Mouse (Mus musculus): ENCODE data around the gene Dok1.

Dok1 gene

DNA sequence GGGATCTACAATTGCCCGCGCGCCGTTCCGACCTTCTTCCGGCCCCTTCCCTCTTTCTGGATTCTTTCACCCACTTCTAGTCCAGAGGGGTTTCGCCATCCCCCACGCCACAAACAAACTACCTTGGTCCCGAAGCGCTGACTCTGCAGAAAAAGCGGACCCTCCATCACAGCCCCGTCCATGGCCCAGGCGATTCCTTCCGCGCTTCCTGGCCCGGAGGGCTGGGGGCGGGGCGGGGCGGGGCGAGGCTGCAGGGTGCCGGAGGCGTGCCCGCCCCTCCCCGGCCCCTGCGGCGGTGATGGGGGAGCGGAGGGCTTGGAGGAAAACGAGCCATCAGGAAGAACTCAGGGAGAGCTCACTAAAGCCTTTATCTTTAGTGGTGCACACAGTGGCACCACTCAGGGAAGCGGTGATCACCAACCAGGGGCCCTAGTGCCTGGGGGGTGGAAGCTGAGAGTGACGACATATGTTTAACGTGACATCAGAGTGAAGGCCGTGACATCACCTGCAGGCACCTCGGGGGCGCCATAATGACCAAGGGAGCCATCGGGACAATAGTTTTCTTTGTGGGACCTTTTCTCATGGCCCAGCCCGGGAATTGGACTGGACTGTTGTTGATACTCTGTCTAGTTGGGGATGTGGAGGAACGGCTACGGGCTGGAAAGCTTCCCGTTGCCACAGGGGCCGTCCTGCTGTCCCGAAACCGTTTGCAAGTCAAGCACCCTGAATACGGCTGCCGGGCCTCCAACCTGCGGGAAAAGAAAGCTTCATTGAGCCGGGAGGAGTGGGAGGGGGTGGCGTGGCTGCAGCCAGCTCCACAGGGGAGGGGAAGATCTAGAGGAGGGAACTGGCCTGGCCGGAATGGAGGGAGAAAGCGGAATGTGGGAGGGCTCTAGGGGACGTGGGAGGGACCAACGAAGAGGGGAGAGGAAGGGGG lies at the start of gene Dok1, which contains the start of gene Loxl3:
TSS of gene Dok1 (minus strand) at position 223 of the 937 bp plus-strand sequence.
TSS of gene Loxl3 (plus strand) at position 925 of the 937 bp plus-strand sequence.
- DNase-seq: no peak

DNA sequence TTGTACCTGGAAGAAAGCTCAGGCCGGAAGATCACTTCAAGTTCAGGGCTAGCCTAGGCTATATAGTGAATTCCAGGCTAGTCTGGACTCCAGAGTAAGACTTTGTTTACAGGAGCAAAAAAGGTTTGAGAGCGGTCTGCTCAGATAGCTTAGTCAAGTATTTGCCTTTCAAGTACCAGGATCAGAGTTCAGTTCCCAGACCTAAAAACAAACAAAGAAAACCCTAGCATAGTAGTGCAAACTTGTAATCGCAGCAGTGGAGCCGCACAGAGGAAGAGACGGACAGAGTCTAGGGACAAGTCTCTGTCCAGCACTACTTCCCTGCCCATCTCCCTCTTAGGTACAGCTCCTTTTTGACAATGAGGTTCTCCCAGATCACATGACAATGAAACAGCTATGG lies 46.9 kb upstream of the Dok1 start:
- no peak for DNase-seq

DNA sequence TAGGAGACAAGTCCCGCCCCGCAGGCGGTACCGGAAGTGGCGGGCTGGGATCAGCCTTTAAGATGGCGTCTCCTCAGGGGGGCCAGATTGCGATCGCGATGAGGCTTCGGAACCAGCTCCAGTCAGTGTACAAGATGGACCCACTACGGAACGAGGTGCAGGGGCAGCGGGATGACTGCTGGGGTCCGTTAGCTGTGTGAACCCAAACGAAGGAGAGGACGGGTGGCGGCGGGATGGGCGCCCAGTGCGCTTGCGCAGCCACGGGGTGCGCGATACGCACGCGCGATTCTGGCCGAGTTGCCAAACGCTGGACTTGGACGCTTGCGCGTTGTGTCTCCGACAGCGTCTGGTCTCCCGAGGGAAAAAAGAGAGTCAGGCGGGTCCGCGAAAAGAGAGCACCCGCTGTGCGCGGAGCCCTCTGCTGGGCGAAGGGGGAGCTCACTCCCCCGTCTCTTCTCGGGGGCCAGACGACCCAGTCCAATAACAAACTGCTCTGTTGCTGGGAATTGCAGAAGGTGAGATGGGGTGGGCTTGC lies 45.1 kb upstream of the Dok1 start:
- DNase-seq: peak; percentile 100

DNA sequence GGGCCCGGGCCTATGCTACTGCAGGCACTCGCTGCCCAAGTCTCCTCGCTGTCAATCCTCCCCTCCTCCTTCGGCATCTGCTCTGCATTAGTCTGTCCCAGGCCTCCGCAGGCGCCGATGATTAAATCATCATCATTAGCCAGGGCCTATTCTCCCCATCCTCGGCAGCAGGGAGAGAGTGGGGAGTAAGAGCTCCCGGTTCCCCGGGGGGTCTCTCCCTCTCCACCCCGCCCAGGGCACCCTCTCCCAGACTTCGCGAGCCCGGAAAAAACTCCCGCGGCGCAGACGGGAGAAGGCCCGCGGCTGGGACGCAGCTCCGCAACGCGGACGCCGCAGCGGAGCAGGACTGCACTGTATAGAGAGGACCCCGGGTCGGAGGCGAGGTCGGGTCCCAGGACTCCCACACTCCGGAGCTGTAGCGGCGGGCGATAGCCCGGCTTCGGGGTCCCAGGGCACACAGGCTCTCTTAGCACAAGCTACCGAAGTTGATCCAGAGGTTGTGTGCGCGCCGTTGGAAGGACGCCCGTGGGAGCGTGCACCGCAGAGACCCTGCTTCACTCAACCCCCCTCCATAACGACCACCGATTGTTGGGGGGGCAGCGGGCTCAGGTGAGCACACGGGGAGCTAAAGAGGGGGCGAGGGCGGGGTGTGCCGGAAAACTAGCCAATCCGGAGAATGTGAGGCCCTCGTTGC lies 44.5 kb upstream of the Dok1 start, which contains the start of gene Pcgf1:
TSS of gene Pcgf1 (plus strand) at position 240 of the 694 bp plus-strand sequence.
- DNase-seq: peak; percentile 32

DNA sequence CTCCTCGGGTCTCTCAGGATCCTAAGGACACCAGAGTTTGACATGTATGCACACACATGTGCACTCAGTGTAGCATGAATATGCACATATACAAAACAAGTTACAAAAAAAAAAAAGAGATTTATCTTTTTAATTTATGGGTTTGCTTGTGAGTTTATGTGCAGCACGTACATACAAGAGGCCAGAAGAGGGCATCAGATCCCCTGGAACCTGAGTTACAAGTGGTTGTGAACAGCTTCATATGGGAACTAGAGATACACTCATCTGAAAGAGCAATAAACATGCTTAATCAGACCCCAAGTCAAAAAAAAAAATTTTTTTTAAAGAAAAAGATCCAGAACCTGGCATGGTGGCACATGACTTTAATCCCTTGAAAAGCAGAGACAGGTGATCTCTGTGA lies 41.7 kb upstream of the Dok1 start:
- no peak for DNase-seq

DNA sequence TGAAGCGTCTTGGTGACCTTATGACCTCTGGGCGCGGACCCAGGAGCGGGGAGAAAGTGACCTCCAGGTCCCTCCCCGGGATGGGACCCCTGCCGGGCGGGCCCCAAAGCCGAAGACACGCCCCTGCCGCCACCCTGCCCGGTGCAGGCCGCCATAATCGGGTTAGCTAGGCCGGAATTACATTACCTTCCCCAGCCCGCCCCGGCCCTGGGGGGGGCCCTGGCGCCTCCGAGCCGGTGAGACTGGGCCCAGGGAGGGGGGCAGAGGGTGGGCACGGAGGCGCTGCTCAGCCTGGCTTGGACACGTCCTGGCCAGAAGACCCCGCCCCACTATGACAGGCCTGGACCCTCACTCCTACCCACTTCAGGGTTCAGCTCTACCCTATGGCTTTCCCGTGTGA lies 37.9 kb upstream of the Dok1 start:
- no peak for DNase-seq

DNA sequence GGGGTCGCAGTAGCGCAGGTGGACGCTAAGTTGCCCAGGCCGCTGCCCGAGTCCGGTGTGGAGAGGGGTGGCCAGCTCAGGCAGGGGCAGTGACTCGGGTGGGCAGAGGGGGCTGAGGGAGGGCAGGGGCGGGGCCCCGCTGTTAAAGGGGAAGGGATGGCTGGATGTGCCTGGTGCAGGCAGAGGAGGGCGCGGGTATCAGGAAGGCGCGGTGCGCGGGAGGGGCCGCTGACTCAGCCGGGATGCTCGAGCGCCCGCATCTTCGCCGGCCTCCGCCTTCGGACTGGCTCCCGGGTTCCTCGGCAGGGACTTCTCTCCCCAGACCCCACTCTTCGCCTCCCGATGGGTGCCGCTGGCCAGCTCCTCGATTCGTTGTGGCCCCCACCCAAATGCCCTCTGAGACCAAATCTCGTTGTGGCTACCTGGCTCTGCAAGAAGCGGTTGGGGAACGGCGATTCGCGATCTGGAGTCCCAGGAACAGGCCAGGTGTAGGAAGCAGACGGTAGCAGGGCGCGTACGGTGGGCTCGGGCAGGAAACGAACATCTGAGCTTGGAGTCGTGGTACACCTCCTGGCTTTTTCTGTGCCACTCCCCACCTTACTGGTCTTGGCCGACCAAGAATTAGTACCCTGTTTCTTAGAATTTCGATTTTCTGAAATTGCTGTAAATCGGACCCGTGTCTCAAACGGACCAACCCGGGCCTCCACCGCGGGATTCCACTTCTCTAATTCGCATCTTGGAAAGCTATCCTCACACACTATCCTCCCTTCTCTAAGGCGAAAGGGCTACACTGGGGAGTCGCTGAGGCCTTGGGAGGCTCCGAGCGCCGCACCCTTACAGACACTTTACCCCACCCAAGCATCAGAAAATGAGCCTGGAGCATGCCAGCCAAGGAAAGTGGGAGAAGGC lies 37.3 kb upstream of the Dok1 start:
- no peak for DNase-seq

DNA sequence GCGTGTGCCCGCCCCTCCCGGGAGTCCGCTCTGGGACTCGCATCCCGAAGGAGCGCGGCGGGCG lies 36.8 kb upstream of the Dok1 start, which contains the start of gene Tlx2:
TSS of gene Tlx2 (minus strand) at position 47 of the 64 bp plus-strand sequence.
- DNase-seq: no peak

DNA sequence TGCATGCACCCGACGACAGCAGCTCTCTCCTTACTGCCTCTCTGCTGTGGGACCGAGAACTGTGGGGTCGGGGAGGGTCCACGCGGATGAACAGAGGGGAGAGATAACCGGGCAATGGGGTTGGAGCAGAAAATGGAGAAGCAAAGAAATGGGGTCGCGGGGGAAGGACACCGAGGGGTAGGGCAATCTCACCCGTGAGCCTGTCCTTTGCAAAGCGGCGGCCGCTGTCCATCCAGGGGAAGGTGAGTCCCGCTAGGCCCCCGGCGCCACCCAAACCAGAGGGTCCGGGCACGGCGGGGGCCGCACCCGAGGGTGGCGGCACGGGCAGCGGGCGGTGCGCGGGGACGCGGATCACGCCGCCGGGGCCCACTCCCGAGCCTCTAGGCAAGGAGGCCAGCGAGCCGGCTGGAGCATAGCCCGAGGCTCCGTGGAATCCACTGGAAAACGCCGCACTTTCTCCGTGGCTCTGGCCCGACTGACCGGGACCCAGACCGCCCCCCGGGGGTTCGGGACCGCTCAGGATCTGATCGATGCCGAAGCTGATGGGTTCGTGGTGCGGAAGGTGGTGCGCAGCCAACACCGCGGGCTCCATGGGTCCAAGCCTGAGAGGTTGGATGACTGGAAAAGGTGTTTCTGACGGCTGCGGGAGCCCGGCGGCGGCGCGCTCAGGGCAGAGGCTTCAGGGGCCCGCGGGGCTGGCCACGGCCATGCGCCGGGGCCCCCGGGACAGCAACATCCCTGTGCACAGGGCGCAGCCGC lies 36.4 kb upstream of the Dok1 start:
- DNase-seq: no peak

DNA sequence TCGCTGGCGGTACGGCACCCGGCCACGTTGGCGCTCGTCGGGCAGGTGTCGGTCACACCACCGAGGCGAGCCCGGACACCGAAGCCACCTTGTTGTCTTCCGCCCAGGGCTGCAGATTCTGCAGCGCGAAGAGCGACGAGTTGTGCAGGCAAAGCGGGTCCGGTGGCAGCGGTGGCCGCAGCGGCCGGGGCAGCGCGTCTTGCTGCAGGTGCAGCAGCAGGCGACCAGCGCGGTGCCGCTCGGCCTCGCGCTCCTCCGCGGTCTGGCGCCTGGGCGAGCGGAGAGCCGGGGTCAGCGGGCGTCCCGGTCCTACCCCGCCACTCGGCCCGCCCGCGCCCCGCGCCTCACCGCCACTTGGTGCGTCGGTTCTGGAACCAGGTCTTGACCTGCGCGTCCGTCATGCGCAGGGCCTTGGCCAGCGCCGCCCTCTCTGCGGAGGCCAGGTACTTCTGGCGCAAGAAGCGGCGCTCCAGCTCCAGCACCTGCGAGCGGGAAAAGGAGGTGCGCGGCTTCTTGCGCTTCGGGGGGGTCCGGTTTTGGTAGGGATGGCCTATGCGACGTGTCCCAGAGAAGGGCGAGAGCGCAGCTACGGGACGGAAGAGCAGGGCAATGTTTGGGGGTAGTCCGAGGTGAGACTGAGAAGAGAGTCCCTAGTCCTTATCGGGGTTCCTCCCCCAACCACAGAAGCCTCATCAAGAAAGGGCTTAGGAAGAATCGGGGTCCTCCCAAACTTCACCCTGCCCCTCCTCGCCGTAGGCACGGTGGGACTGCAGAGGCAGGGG lies 35.6 kb upstream of the Dok1 start:
- no peak for DNase-seq

DNA sequence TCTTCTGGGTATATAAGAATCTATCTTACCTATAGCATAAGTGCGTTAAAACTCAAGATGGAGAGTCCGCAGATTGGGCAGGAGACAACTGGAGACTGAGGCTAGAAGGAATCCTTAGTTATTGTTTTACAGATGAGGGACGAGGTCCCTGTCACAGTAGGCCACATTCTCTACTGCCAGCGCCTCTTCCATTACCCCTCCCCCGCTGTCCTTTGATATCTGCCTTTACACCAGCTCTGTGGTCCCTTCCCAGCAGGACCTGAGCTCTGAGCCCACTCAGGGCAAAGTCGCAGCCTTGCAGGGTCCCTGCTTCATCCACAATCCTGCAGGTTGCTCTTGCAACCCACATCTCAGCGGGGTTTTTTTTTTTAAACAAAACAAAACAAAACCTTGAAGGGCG lies 35.0 kb upstream of the Dok1 start:
- no peak for DNase-seq

DNA sequence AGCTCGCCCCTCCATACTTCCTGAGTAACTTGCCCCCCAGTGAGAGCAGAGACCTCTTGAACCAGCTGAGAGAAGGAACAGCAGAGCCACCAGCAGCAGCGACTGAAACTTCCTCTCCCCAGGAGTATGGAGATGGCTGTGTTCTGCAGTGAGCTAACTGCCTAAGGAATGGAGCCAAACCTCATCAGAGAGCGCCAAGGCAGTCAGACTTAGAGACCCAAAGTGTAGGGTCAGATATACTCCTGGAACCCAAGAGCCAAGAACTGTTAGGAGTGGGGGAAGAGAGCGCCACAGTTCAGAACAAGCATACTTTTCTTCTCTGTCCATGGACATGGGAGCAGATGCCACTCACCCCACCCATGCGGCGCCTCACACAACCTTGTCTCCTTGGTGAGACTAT lies 33.2 kb upstream of the Dok1 start:
- no peak for DNase-seq

DNA sequence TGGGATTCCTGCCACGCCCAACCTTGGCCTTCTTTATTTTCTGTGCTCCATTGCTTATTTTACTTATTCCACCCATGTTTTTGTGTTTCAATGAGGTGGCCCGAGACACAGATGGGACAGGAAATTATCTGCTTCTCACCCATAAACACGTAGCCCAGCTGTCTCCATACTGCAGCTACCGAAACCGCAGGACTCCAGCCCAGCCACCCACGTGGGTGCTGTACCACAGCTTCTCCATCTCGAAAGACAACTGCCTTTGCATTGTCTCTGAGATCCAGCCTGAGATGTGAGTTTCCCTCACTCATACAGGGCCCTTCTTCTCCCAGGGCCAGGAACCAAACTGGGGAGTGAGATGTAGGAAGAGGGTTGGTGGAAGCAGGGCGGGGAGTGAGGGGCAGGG lies 32.7 kb upstream of the Dok1 start:
- no peak for DNase-seq

DNA sequence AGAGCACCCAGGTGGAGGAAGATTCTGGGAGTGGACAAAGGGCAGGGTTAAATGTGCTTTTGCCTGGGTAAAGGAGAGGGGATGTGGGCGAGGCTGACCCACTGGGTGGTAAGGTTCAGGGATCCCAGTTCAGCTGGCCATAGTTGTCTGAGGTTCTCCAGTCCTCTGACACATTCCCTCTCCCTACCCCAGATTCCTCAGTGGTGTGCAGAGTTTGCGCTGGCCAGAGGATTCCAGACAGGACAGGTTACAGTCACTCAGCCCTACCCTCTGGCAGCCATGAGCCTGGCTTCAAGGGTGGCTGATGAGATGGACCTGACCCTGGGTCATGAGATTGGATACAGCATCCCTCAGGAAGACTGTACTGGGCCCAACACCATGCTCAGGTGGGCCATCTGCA lies 25.5 kb upstream of the Dok1 start:
- DNase-seq: no peak

DNA sequence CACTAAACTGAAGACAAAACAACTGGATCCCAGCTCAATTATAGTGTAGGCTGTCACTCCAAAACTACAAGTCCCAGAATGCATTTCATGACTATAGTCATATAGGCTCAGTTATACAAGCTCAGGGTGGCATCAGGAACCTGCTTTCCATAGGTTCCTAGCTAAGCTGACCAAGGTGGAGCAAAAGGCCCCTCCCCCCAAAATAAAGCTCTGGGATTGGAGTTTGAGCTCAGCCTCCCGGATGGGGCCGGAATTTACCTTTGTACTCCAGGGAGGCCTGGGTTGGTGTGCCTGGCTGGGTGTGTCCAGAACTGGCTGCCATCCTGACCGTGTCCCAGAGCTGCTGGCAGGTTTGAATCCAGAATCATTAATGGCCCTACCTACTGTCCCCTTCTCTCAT lies 24.5 kb upstream of the Dok1 start, which contains the start of gene Dqx1:
TSS of gene Dqx1 (plus strand) at position 55 of the 400 bp plus-strand sequence.
- DNase-seq: no peak

DNA sequence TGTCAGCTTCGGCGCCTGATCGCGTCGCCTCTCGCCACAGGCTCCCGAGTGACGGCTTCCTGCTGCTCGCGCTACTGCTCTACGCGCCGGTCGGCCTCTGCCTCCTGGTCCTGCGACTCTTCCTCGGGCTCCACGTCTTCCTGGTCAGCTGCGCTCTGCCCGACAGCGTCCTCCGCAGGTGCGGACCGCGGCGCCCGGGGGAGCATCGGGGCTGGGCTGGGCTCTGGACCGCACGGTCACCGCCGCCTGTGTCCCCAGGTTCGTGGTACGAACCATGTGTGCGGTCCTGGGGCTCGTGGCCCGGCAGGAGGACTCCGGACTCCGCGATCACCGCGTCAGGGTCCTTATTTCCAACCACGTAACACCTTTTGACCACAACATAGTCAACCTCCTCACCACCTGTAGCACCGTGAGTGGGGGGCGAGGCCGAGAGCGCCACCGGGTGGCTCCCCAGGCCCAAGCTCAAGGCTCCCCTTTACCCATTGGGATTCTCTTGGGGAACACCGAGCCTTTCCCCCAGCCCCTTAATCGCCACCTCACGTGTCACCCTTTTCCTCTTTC lies 21.7 kb upstream of the Dok1 start, which contains the start of gene Htra2:
TSS of gene Htra2 (minus strand) at position 403 of the 561 bp plus-strand sequence.
- no peak for DNase-seq

DNA sequence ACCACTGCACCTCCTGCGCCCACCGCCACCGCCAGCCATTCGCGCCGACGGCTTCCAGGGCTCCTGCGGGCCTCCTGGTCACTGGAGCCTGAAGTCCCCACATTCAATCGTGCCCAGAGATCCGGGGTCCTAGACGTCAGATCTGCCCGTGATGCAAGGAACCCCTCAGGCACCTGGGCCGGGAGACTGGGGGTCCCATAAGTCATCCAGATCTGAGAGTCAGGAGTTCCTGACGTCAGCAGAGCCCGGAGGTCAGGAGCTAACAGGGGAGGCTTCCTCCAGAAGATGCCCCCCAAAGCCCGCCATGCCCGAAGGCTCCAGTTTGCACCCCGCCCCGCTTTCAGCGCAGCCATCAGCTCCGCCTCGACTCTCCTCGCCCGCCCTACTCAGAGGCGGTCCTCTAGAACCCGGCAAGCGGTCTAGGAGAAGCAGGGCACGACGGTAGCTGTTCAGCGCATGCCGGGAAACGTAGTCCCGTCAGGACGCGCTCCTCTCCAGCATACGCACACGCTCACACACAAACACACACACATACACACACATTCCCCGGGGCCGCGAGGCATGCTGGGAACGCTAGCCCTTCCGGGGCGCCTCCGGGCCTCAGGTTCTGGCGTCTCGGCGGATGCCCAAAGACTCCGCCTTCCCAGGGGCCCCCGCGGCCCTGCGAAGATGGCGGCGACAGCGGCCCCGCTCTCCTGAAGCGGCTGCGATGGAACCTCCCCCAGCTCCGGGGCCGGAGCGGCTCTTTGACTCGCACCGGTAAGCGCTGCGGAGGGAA lies 21.0 kb upstream of the Dok1 start, which contains the start of gene Aup1:
TSS of gene Aup1 (plus strand) at position 448 of the 778 bp plus-strand sequence.
- DNase-seq: peak; percentile 95

DNA sequence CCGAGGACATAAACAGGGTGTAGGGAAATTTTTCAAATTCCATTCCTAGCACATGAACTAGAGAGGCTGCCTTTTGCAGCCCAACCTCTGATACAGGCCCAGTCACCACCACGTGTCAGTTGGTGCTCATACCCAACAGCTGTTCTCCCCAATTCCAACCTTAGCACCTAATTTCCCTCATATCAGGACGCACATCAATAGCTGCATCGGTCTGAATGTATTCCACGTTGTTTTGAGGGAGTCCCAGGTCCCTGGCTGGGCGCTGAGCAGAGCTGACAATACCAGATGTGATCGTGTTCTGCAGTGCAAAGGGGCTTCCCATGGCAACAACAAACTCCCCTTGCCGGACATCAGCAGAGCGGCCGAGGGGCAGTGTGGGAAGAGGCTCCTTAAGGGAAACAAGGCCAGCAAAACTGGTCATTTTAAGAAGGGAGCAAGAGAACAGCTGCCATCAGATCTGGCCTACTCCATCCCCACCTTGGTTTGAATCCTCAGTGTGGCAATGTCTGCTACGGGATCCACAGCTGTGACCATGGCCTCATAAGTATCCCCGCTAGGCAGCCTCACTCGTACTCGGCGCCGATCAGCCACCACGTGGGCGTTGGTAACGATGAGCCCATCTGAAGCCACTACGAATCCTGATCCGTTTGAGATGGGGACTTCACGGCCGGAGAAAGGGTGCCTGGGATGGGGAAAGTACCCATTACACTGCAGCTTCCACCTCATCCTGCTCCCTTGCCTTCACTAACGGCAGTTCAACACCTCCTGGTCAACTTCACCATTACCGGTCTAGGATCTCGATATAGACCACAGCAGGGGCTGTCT lies 20.1 kb upstream of the Dok1 start:
- peak; percentile 56 for DNase-seq

DNA sequence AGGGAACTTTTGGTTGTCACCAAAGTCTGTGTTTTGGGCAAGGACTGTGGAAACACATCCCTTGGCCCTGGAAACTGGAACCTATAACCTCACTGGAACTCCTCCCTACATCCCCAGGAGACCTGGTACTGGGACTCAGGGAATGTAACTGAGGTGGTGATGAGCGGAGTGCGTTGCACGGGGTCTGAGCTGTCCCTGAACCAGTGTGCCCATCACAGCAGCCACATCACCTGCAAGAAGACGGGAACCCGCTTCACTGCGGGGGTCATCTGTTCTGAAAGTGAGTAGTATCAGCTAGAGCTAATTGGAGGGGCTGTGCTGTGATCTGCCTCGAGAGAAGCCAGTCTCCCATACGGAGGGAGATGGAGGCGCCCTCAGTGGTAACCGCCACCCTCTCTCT lies 16.1 kb upstream of the Dok1 start:
- DNase-seq: no peak

Data from right cerebral cortex, postnatal 14 days (tissue).